Mouse (Mus musculus): ENCODE data around the gene Foxp1. TPM values are rescaled to one million over a fixed set of nuclear protein-coding genes. Genes with fewer than 3 reads are reported as not detected.

Gene Foxp1
- total RNA-seq, 2 experiments from 2014 or later = 14.7 to 34.4 TPM

DNA sequence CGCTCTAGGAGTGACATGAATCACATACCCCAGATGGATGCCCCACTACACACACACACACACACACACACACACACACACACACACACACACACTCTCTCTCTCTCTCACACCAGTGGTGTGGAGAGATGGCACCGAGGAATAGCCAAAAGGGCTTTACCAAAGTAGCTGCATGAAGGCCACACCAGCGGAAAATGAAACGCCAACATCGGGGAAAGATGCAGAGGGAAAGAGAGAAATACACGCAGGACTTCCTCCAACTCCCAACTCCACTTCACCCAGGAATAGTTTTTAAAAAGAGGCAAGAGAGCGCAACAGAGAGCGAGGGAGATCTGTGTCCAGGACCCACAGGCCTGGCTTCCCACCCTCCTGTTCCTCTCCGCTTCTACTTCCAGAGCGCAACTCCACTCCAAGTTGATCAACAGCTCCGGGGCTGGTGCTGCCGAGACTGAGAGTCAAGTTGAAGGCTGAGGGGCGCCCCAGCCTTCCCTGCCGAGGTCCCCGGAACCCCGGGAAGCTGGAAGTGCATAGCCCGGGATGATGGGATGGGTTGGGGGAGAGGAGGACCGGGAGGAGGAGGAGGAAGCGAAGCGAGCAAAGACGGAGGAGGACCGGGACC, 494.9 kb downstream of the Foxp1 start:
- ATAC-seq (replicated peaks; ENCODE audit: low FRiP score, poor library complexity, severe bottlenecking) = no peak

- no peak for ATAC-seq (replicated peaks; ENCODE audit: low FRiP score, poor library complexity, severe bottlenecking)
Measured at GRCm38 (mm10) chr6:99026635-99027541, 495.6 kb downstream of the Foxp1 start.

DNA sequence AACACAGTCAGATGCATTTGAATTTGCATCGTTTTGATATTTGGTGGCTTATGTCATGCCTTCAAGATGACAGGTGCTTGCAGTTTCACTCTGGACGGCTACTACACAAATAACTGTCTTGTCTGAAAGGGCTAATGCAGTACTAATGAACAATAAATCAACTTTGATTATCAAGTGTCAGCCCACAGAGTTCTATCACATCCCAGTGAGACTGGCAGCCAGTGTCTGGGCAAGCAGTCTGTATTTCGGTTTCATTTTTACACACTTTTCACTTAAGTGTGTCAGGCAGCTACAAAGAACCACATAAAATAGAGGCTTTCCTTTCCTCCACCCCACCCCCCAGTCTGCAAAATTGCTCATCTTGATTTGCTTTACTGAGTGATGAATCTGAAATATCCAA, 496.5 kb downstream of the Foxp1 start:
- ATAC-seq (replicated peaks; ENCODE audit: low FRiP score, poor library complexity, severe bottlenecking) = no peak

GRCm38 (mm10) chr6:99024588-99024987, 497.9 kb downstream of the Foxp1 start:
- ATAC-seq (replicated peaks; ENCODE audit: low FRiP score, poor library complexity, severe bottlenecking) = no peak

- ATAC-seq (replicated peaks; ENCODE audit: low FRiP score, poor library complexity, severe bottlenecking) = no peak
Measured at GRCm38 (mm10) chr6:99020570-99021444, 501.7 kb downstream of the Foxp1 start.

DNA sequence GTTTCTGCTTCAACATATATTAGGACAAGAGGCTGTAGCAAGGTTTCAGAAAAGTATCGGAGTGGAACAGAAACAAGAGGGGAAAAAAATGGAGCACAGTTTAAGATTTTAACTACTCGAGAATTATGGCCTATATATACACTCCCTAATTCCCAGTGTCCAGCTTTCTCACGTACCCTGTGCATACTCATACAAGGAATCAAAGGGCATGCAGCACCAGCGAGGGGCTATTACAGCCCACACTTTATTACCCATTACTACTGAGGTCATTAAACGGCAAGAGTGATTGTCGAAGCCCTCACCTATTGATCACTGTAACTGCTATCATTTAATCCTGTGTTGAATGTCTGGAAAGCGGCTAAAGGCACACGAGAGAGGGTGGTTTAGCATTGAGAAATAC, 502.8 kb downstream of the Foxp1 start:
- no peak for ATAC-seq (replicated peaks; ENCODE audit: low FRiP score, poor library complexity, severe bottlenecking)

DNA sequence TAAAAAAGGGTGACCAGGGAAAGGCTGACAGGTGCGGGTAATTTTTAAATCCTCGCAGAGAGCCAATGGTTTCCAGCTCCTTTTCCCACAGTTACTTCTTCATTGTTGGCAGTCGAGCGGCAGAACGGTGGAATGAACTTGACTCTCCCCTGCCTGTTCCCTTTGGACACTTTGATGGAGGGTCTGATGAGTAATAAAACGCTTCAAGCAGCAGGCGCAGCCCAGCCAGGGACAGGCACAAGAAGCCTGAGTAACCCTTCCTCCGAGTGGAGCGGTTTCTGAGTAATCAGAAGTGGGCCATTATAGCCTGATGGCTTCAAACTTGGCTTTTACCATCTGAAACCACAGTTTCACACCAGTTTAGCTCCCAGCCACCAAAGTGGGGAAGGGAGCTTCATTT, 503.3 kb downstream of the Foxp1 start:
- no peak for ATAC-seq (replicated peaks; ENCODE audit: low FRiP score, poor library complexity, severe bottlenecking)

DNA sequence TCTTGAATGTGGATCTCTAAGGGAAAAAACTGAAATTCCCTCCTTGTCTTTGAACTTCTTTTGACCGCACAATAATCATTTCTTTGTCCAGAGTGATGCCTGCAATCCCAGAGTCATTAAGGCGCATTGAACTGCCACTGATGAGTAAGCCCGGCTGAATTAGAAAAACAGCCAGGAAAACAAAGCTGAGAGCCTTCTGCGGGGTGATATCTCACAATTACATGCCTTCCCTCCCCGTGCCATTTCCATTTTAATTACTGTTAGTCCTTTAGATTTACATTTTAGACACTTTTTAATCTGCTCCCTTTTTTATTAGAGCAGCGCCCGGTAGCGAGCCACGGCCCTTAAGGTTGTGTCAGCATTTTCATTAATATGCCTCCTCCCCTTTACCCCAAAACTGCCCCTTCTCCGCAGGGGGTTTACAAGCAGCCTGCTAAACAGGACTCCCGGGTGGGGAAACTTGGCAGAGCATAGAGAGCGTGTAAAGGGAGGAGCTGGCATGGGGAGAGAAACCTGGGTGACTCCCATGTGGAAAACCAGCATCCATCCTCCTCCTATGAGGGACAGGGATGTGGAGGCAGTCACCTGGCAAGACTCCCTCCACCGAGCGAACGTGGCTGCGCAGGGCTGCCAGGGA, 508.5 kb downstream of the Foxp1 start:
- no peak for ATAC-seq (replicated peaks; ENCODE audit: low FRiP score, poor library complexity, severe bottlenecking)

- no peak for ATAC-seq (replicated peaks; ENCODE audit: low FRiP score, poor library complexity, severe bottlenecking)
Measured at GRCm38 (mm10) chr6:99013119-99013865, 509.2 kb downstream of the Foxp1 start.

GRCm38 (mm10) chr6:99011895-99012584, 510.5 kb downstream of the Foxp1 start:
- no peak for ATAC-seq (replicated peaks; ENCODE audit: low FRiP score, poor library complexity, severe bottlenecking)

DNA sequence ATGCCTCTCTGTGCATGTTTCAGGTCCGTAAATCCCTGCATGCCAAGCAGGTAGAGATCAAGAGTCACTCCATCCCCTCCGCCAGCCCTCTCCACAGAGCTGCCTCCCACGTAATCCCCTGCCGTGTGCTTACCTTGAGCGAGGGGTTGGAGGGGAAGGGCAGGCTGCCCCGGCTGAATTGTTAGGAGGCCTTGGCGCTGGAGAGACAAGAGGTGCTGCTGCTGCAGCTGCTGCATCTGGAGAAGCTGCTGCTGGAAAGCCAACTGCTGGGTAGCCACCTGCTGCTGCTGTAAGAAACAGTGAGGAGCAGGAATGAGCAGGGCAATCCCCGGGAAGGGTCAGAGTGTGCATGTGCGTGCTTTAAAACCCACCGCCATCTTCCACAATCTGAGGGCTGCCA, 512.8 kb downstream of the Foxp1 start:
- ATAC-seq (replicated peaks; ENCODE audit: low FRiP score, poor library complexity, severe bottlenecking) = no peak

- no peak for ATAC-seq (replicated peaks; ENCODE audit: low FRiP score, poor library complexity, severe bottlenecking)
Measured at GRCm38 (mm10) chr6:99008565-99008964, 514.0 kb downstream of the Foxp1 start.

- no peak for ATAC-seq (replicated peaks; ENCODE audit: low FRiP score, poor library complexity, severe bottlenecking)
Measured at GRCm38 (mm10) chr6:99007542-99007941, 515.0 kb downstream of the Foxp1 start.

DNA sequence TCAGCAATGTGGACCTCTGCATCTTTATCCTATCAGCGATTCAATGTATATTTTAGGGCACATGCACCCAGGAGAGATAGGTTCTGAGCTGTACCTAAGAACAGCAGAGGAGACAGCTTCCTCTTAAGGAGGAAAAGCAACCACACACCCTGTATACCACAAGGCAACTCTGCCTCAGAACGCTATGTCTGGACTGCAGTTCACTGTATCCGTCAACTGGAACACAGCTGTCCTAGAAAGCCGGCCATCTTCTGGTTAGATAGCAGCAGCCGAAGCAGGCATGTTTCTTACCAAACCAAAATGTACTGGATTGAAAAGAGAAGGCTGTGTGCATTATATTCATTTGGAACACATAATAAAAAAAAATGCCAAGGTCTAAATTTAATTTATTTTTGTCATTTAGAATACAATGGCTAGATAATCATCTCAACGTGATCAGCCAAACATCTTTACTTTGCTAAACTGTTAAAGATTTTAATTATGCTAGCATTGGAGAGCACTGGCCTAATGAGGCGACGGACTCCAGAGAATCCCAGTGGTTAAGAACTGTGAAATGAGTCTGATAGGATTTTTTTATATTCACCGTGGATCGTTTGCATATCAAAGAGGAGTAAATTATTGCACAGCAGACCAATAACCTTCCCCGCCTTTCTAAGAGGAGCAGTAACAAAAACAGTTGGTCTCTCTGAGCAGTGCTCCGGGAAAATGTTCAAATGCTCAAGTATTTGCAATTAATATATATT, 518.1 kb downstream of the Foxp1 start:
- no peak for ATAC-seq (replicated peaks; ENCODE audit: low FRiP score, poor library complexity, severe bottlenecking)

DNA sequence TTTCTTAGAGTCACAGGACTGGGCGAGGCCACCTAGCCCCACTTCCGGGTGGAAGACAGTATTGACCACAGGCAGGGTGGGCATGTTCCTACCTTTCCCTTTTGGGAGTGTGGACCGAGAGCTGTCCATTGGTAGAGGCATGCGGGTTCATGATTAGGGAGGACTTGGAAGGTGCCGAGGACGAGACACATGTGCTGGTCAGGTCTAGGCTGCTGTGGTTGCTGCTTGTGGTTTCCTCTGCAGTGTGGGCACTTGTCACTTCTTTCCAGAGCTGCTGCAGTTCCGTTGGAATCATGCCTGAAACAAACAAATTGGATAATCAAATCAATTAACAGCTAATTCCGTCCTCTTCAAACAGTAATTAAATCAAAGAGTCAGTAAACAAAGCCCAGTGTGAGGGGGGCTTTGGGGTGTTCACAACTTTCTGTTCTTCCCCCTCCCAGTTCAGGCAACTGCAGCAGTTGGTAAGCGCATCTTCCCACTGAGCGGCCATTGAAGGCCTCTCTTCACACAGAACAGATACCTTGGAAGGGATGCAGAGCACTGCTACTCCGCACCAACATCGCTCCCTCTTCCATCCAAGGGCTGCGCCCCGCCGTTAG, 519.3 kb downstream of the Foxp1 start:
- no peak for ATAC-seq (replicated peaks; ENCODE audit: low FRiP score, poor library complexity, severe bottlenecking)

DNA sequence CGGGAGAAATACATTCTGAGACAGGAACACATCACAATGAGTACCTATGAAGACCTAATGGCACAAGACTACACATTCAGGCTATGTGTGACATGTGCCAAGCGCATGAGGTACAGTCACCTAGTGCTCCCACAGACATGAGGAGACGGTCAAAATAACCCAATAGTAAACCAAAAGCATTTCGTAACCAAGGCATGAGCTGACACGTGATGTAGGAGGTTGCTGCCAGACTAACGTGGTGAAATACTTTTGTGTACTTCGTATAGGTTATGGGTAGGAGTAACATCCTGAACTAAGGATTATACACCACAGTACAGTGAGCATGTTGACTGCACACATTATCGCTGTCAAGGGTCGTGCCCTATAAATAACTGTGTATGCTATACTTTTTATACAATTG, 520.9 kb downstream of the Foxp1 start:
- no peak for ATAC-seq (replicated peaks; ENCODE audit: low FRiP score, poor library complexity, severe bottlenecking)
